Mouse (Mus musculus) heart, embryonic 15.5 days (tissue): ENCODE data around the gene Znfx1. TPM values are rescaled to one million over a fixed set of nuclear protein-coding genes. Genes with fewer than 3 reads are reported as not detected.

ENCODE experiments used
- ATAC-seq: fragments of 200-750 bp; cut with Nextera tagmentation; replicated peaks from 2 replicates; pipeline ENCODE4 v1.8.0; 2017; ENCODE audit warnings: low read depth, moderate TSS enrichment; ENCODE audit not compliant: insufficient number of reproducible peaks, insufficient read depth, low FRiP score
- H3K27ac ChIP-seq: fragments of 300-500 bp; sonication (generic); 2 replicates; pipeline ENCODE4 v1.5.1; 2015; ENCODE audit warnings: mild to moderate bottlenecking, inconsistent platforms
- H3K27me3 ChIP-seq: fragments of 300-500 bp; sonication (generic); 2 replicates; pipeline ENCODE4 v1.6.1; 2015; ENCODE audit warnings: inconsistent platforms
- H3K36me3 ChIP-seq: fragments of 300-500 bp; sonication (generic); 2 replicates; pipeline ENCODE4 v1.6.1; 2015; ENCODE audit warnings: mild to moderate bottlenecking, inconsistent platforms
- H3K4me1 ChIP-seq: fragments of 300-500 bp; sonication (generic); replicated peaks from 2 replicates; pipeline ENCODE4 v1.6.1; 2015; ENCODE audit warnings: inconsistent platforms
- H3K4me2 ChIP-seq: fragments of 300-500 bp; sonication (generic); 2 replicates; pipeline ENCODE4 v1.6.1; 2015; ENCODE audit warnings: inconsistent platforms, mild to moderate bottlenecking, moderate library complexity
- H3K4me3 ChIP-seq: fragments of 300-500 bp; sonication (generic); 2 replicates; pipeline ENCODE4 v1.5.1; 2015; ENCODE audit warnings: mild to moderate bottlenecking, inconsistent platforms
- H3K9ac ChIP-seq: fragments of 300-500 bp; sonication (generic); 2 replicates; pipeline ENCODE4 v1.6.1; 2015; ENCODE audit warnings: mild to moderate bottlenecking, inconsistent platforms
- H3K9me3 ChIP-seq: fragments of 300-500 bp; sonication (generic); replicated peaks from 2 replicates; pipeline ENCODE4 v1.6.1; 2016; ENCODE audit warnings: inconsistent platforms
- WGBS: fragments of 180-500 bp; shearing (Covaris S2); methylation state at CpG from one replicate; pipeline ENCODE4 v1.1.7; 2015; ENCODE audit warnings: mixed read lengths; 5-methylcytosine and 5-hydroxymethylcytosine counted together
- polyA plus RNA-seq: library from polyadenylated mRNA; unstranded; fragments of >200 nt; fragmentation: Nextera tagmentation; extraction: Ambion mirVana; gene quantifications from 2 replicates; pipeline ENCODE4 v1.2.1, GENCODE M21; 2015

Gene Znfx1
- polyA plus RNA-seq, 1 experiment from 2014 or later, result 6.2 TPM

- H3K9ac ChIP-seq, result no peak overlapping the region
- no peaks in the 10 kb centered on the region for H3K36me3 ChIP-seq
- no peak overlapping the region for H3K4me3 ChIP-seq
- H3K27me3 ChIP-seq, result 0 out of 2 replicates have a peak, but pooled peaks cover 3% of the 10 kb centered on the region
- 65% methylated on average over 6 of the region's 6 CpGs for WGBS
- ATAC-seq, result no peak
- no peaks in the 10 kb centered on the region for H3K9me3 ChIP-seq
- H3K4me2 ChIP-seq, result no peak overlapping the region
- no peak overlapping the region for H3K27ac ChIP-seq
- peaks cover 19% of the 10 kb centered on the region for H3K4me1 ChIP-seq
Measured at GRCm38 (mm10) chr2:167081135-167081534, 18.3 kb upstream of the Znfx1 start.

DNA sequence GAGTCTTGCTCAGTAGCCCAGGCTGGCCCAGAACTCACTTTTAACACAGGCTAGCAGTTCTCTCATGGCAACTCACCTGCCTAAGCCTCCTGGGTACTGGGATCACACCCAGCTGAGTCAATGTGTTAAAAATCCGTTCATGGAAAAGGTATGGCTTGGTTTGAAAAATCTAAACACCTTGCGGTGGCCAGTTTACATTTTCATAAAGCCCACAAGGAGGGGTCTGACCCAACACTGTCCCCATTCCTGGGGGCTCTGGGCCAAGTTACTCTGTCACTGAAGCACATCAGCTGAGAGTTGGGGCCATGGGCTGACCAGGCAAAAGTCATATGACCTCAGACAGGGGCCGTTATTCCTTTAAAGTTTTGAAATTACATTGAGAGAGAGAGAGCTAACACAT lies 17.6 kb upstream of the Znfx1 start:
- no peaks in the 10 kb centered on the region for H3K9me3 ChIP-seq
- H3K4me3 ChIP-seq, result no peak overlapping the region
- H3K9ac ChIP-seq, result no peak overlapping the region
- peaks cover 19% of the 10 kb centered on the region for H3K4me1 ChIP-seq
- WGBS, result 79% methylated on average over 3 of the region's 3 CpGs
- no peak overlapping the region for H3K4me2 ChIP-seq
- H3K36me3 ChIP-seq, result no peaks in the 10 kb centered on the region
- no peak for ATAC-seq
- 0 out of 2 replicates have a peak, but pooled peaks cover 3% of the 10 kb centered on the region for H3K27me3 ChIP-seq
- no peak overlapping the region for H3K27ac ChIP-seq

DNA sequence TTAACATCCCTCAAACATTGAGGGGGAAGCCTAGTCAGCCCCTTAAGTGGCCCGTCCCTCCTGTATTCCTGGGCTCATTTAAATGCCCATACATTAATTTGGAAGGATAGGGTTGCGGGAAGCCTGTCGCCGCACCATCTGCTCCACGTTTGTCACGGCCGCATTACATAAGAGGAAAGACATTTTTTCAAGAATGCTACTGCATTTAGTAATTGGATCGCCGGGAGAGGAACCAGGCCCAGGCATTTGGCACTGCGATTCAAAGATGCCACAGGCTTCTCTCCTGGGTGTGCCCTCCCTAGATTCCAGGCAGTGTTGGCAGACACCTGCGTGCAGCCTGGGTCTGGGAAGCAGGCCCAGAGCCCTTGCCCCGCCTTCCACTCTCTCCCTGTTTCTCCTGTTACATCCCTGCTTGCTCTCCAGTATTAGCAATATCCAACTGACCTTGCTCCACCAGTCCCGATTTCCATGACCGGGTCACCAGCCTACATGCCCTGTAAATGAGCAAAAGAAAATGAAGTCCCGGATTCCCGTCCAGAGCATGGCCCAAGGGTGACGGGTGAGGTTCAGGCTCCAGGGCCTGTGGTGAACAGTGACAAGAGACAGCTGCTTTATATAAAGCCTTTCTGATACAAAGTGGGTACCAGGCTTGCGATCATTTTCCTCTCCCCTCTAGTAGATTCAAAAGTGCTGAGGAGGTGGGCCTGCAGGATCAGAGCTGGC lies 16.9 kb upstream of the Znfx1 start:
- 48% methylated on average over 18 of the region's 18 CpGs for WGBS
- Histone ChIP-seq H3K4me3 (no peak overlapping the region), H3K9ac (no peak overlapping the region), H3K36me3 (no peaks in the 10 kb centered on the region), H3K27me3 (0 out of 2 replicates have a peak, but pooled peaks cover 3% of the 10 kb centered on the region), H3K27ac (no peak overlapping the region; the same call in 1 of the 2 replicates), H3K4me2 (no peak overlapping the region), H3K4me1 (peaks cover 19% of the 10 kb centered on the region), H3K9me3 (no peaks in the 10 kb centered on the region)
- no peak for ATAC-seq

DNA sequence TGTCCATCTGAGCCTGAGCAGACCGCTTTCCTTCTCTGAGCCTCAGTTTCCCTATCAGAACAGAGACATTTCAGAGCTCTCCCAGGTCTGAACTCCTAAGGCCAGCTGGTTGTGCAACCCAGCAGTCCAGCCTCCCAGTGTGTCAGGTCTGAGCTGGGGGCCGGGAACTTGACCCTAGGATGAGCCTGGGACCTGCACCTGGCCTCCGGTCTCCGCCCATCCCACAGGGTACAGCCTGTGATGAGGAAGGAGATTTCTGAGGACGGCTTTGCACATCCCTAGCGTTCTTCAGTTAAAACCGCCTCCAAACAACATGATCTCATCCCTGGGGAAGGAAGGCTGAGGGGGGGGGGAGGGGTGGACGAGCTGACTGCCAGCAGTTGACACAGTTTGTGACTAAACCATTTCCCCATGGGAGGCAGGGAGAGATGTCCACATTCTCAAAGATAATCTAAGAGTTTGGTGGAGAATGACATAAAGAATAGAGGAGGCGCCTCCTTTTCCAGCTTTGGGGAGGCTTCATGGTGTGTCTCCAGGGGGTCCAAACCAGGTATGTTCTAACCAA lies 16.2 kb upstream of the Znfx1 start:
- no peak overlapping the region for H3K4me2 ChIP-seq
- peaks cover 19% of the 10 kb centered on the region for H3K4me1 ChIP-seq
- no peaks in the 10 kb centered on the region for H3K36me3 ChIP-seq
- no peaks in the 10 kb centered on the region for H3K9me3 ChIP-seq
- H3K9ac ChIP-seq, result no peak overlapping the region
- H3K27ac ChIP-seq, result no peak overlapping the region
- ATAC-seq, result no peak
- 44% methylated on average over 9 of the region's 9 CpGs for WGBS
- H3K27me3 ChIP-seq, result 0 out of 2 replicates have a peak, but pooled peaks cover 3% of the 10 kb centered on the region
- H3K4me3 ChIP-seq, result no peak overlapping the region

DNA sequence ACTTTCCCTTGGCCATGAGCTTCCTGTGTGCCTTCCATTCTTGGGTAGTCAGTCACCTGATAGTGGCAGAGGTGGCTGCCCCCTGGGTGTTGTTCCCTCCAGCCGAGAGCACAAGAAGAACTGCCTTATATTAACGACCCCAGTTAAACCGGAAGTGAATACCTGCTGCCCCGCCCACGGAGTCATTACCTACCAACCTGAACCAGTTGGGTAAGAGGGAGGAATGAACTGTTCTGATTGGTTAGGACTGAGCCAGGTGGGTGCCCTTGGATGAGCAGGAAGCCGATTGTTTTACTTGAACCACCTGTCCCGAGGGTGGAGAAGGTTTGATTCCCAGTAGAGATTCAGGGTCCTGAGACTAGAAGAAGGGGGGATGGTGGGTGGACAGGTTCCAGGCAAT lies 15.7 kb upstream of the Znfx1 start:
- Histone ChIP-seq H3K27me3 (0 out of 2 replicates have a peak, but pooled peaks cover 3% of the 10 kb centered on the region), H3K9ac (no peak overlapping the region), H3K27ac (no peak overlapping the region), H3K4me3 (no peak overlapping the region), H3K4me1 (peaks cover 19% of the 10 kb centered on the region), H3K36me3 (no peaks in the 10 kb centered on the region), H3K9me3 (no peaks in the 10 kb centered on the region), H3K4me2 (no peak overlapping the region)
- no peak for ATAC-seq
- 35% methylated on average over 7 of the region's 7 CpGs for WGBS

- no peak for ATAC-seq
- 0 out of 2 replicates have a peak, but pooled peaks cover 3% of the 10 kb centered on the region for H3K27me3 ChIP-seq
Measured at GRCm38 (mm10) chr2:167077199-167077962, 14.6 kb upstream of the Znfx1 start.

GRCm38 (mm10) chr2:167076759-167077158 lies 13.9 kb upstream of the Znfx1 start:
- Histone ChIP-seq H3K27me3 (0 out of 2 replicates have a peak, but pooled peaks cover 3% of the 10 kb centered on the region), H3K4me3 (no peak overlapping the region), H3K9me3 (no peaks in the 10 kb centered on the region), H3K36me3 (no peaks in the 10 kb centered on the region), H3K9ac (no peak overlapping the region), H3K4me1 (peaks cover 20% of the 10 kb centered on the region), H3K27ac (no peak overlapping the region), H3K4me2 (no peak overlapping the region)
- no peak for ATAC-seq
- 77% methylated on average over 2 of the region's 2 CpGs for WGBS

More at GRCm38 (mm10) chr2:167077199-167077962, 14.6 kb upstream of the Znfx1 start:
- H3K9me3 ChIP-seq, result no peaks in the 10 kb centered on the region
- H3K4me1 ChIP-seq, result peaks cover 19% of the 10 kb centered on the region
- WGBS, result 78% methylated on average over 11 of the region's 11 CpGs
- H3K4me2 ChIP-seq, result no peak overlapping the region
- H3K27ac ChIP-seq, result no peak overlapping the region
- no peaks in the 10 kb centered on the region for H3K36me3 ChIP-seq
- H3K9ac ChIP-seq, result no peak overlapping the region
- no peak overlapping the region for H3K4me3 ChIP-seq

DNA sequence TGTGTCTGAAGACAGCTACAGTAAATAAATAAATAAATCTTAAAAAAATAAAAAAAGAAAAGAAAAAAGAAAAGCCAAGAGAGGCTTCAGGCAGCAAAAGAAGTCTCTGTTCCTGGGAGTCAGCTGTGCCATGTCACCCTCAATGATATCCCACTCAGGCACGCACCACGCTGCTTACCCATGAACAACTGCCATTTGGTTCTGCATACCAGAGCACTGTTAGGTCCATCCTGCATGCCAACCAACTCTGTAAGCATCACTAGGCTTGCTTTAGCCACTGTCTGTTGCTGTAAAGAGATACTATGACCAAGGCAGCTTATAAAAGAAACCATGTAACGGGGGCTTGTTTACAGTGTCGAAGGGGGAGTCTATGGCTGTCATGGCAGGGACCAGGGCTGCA lies 13.5 kb upstream of the Znfx1 start:
- no peak overlapping the region for H3K4me3 ChIP-seq
- ATAC-seq, result no peak
- H3K36me3 ChIP-seq, result no peaks in the 10 kb centered on the region
- H3K4me1 ChIP-seq, result peaks cover 22% of the 10 kb centered on the region
- no peak overlapping the region for H3K9ac ChIP-seq
- H3K9me3 ChIP-seq, result no peaks in the 10 kb centered on the region
- 89% methylated on average over 4 of the region's 4 CpGs for WGBS
- H3K4me2 ChIP-seq, result no peak overlapping the region
- no peak overlapping the region for H3K27ac ChIP-seq
- H3K27me3 ChIP-seq, result 0 out of 2 replicates have a peak, but pooled peaks cover 3% of the 10 kb centered on the region

DNA sequence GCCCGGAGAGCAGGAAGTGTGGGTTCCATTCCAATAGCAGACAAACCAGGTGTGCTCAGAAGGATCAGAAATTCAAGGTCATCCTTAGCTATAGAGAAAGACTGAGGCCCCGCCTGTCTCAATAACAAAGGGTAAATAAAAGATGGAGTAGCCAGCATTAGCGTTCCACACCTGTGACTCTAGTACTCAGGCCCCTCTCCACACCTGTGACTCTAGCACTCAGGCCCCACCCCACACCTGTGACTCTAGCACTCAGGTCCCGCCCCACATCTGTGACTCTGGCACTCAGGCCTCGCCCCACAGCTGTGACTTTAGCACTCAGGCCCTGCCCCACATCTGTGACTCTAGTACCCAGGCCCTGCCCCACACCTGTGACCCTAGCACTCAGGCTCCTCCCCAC lies 11.8 kb upstream of the Znfx1 start:
- Histone ChIP-seq H3K4me2 (no peak overlapping the region), H3K27ac (no peak overlapping the region), H3K36me3 (no peaks in the 10 kb centered on the region), H3K4me3 (no peak overlapping the region), H3K27me3 (0 out of 2 replicates have a peak, but pooled peaks cover 3% of the 10 kb centered on the region), H3K9ac (no peak overlapping the region), H3K4me1 (peaks cover 28% of the 10 kb centered on the region), H3K9me3 (no peaks in the 10 kb centered on the region)
- 89% methylated on average over 5 of the region's 5 CpGs for WGBS
- no peak for ATAC-seq

GRCm38 (mm10) chr2:167071641-167072601 lies 9.1 kb upstream of the Znfx1 start:
- Histone ChIP-seq H3K36me3 (no peaks in the 10 kb centered on the region), H3K9ac (peak overlapping the region; percentile 28), H3K4me2 (peak overlapping the region; percentile 80), H3K9me3 (no peaks in the 10 kb centered on the region), H3K4me1 (peaks cover 14% of the 10 kb centered on the region), H3K27ac (no peak overlapping the region), H3K4me3 (peak overlapping the region; percentile 50), H3K27me3 (no peaks in the 10 kb centered on the region)
- ATAC-seq, result peak; percentile 89
- 8% methylated on average over 22 of the region's 22 CpGs for WGBS
